Mouse (Mus musculus) C2C12 (cell line): ENCODE results near the gene Muc2. TPM values are rescaled to one million over a fixed set of nuclear protein-coding genes. Genes with fewer than 3 reads are reported as not detected.
"Not testable (repeated sequence)": the region's sequence is repeated elsewhere in the genome, so short reads cannot be mapped to it uniquely, and the experiment has no call there.

Source experiments
- H3K27me3 ChIP-seq: one replicate; pipeline ENCODE4 v1.6.1; 2011; ENCODE audit not compliant: control insufficient read depth, insufficient read depth, insufficient read length
- H3K36me3 ChIP-seq: one replicate; pipeline ENCODE4 v1.6.1; 2011; ENCODE audit not compliant: control insufficient read depth, insufficient read depth
- H3K4me3 ChIP-seq: one replicate; pipeline ENCODE4 v1.5.1; 2011; ENCODE audit warnings: mild to moderate bottlenecking, control low read depth; ENCODE audit not compliant: poor library complexity, insufficient read depth, severe bottlenecking
- H3K79me2 ChIP-seq: one replicate; pipeline ENCODE4 v1.6.1; 2011; ENCODE audit not compliant: control insufficient read depth, insufficient read depth
- H3K79me3 ChIP-seq: one replicate; pipeline ENCODE4 v1.6.1; 2011; ENCODE audit warnings: low read depth, control low read depth
- H3ac ChIP-seq: one replicate; pipeline ENCODE3; 2011; ENCODE audit warnings: low read depth; ENCODE audit not compliant: control insufficient read depth, insufficient read length
- CEBPB ChIP-seq: IDR thresholded peaks from one replicate; pipeline ENCODE4 v1.6.1; 2011; ENCODE audit warnings: low read depth, mild to moderate bottlenecking, control low read depth, moderate library complexity
- CTCF ChIP-seq: IDR thresholded peaks from one replicate; pipeline ENCODE4 v1.5.1; 2011; ENCODE audit not compliant: control insufficient read depth, insufficient read depth, insufficient read length
- FOSL1 ChIP-seq: IDR thresholded peaks from one replicate; pipeline ENCODE4 v1.8.0; 2011; ENCODE audit warnings: mild to moderate bottlenecking, low read length; ENCODE audit not compliant: poor library complexity, insufficient read depth, severe bottlenecking
- MAX ChIP-seq: IDR thresholded peaks from one replicate; pipeline ENCODE4 v1.6.1; 2011; ENCODE audit warnings: mild to moderate bottlenecking, control low read depth
- MYOD1 ChIP-seq: IDR thresholded peaks from one replicate; pipeline ENCODE4 v1.6.1; 2011; ENCODE audit warnings: low read depth; ENCODE audit not compliant: control insufficient read depth, insufficient read length
- MYOG ChIP-seq: IDR thresholded peaks from one replicate; pipeline ENCODE4 v1.6.1; 2011; ENCODE audit not compliant: control insufficient read depth, insufficient read length; ENCODE audit errors: extremely low read depth
- USF1 ChIP-seq: IDR thresholded peaks from one replicate; pipeline ENCODE4 v1.6.1; 2011; ENCODE audit warnings: low read depth, mild to moderate bottlenecking, control low read depth, moderate library complexity
- polyA plus RNA-seq: library from polyadenylated mRNA; unstranded; fragments of >200 nt; fragmentation: generic; extraction: Trizol; gene quantifications from one replicate; pipeline ENCODE4 v1.2.1, GENCODE M21; 2012; ENCODE audit warnings: missing spikeins

Muc2 gene
- polyA plus RNA-seq, 1 experiment = 0.02 TPM

DNA sequence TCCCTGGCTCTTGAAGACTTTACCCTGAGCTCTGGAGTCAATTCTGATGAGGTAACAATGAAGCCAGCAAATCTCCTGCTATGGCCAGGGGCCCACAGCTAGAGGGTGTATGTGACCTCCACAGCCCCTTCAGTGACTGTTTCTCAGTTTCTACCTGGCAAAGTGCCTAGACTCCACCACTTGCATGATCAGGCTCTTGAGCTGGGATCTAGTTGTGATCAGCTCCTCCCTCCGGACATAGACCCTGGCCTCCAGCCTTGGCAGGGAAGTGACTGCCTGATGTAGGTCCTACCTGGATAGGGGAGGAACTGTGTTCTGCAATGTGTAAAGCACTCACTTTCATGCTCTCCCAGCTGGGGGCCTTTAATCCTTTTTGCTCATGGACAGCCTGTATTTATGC is 29.8 kb upstream of the Muc2 start:
- TF ChIP-seq MYOD1 (no peak), USF1 (no peak), FOSL1 (no peak), MYOG (no peak)

DNA sequence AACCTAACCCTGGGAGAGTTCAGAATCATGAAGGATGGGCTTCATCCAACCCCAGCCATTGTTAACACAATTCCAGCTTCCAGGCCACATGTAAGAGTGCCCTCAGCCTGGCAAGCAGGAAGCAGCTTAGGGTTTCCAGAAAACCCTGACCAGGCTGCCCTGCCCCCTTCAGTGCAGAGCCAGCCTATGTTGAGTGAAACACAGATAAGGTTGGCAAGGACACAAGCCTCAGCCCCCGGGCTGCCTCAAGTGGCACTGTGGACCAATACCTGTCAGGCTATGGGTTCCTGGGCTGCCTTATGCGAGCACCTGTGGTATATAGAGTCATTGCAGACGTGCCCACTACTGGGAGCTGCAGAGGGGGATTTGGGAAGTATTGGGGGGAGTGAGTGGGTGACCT is 28.7 kb upstream of the Muc2 start:
- TF ChIP-seq MYOD1 = no peak
- no peak for TF ChIP-seq CEBPB
- TF ChIP-seq USF1 = no peak
- no peak for TF ChIP-seq MYOG
- no peak for TF ChIP-seq MAX
- no peak for TF ChIP-seq FOSL1
- no peak for TF ChIP-seq CTCF
- H3K79me2 ChIP-seq = no peaks in the 10 kb centered on the region
- no peaks in the 10 kb centered on the region for H3K79me3 ChIP-seq
- peaks cover 9% of the 10 kb centered on the region for H3K27me3 ChIP-seq
- no peak overlapping the region for H3ac ChIP-seq
- H3K4me3 ChIP-seq = no peak overlapping the region
- H3K36me3 ChIP-seq = no peaks in the 10 kb centered on the region

More for the DNA sequence above, 29.8 kb upstream of the Muc2 start:
- Histone ChIP-seq H3K79me3 (no peaks in the 10 kb centered on the region), H3K4me3 (no peak overlapping the region), H3K79me2 (no peaks in the 10 kb centered on the region), H3K27me3 (peaks cover 9% of the 10 kb centered on the region), H3K36me3 (no peaks in the 10 kb centered on the region), H3ac (no peak overlapping the region)

DNA sequence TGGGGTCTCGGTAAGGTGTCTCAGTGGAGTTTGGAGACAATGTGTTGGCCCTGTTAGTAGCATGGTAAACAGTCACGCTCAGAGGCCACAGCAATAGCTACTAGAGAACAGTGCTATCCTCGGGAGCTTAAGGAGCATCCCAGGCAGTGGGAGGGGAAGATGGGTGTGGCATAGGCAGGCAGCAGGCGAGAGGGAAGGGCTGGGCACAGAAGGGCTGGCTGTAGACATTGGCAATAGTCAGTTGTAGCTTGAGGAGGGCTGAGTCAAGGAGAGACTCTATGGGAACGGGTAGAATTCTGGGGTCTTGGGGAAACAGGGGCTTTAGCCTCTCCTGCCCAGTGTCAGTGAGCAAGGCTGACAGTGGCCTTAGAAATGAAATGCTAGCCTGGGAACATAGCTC is 27.9 kb upstream of the Muc2 start:
- TF ChIP-seq MYOG = no peak
- TF ChIP-seq MYOD1 = no peak
- TF ChIP-seq MAX = no peak
- TF ChIP-seq USF1 = no peak
- TF ChIP-seq CTCF = no peak
- TF ChIP-seq CEBPB = no peak
- TF ChIP-seq FOSL1 = no peak
- H3K79me2 ChIP-seq = no peaks in the 10 kb centered on the region
- no peak overlapping the region for H3K4me3 ChIP-seq
- H3K27me3 ChIP-seq = peaks cover 9% of the 10 kb centered on the region
- no peak overlapping the region for H3ac ChIP-seq
- no peaks in the 10 kb centered on the region for H3K79me3 ChIP-seq
- no peaks in the 10 kb centered on the region for H3K36me3 ChIP-seq

DNA sequence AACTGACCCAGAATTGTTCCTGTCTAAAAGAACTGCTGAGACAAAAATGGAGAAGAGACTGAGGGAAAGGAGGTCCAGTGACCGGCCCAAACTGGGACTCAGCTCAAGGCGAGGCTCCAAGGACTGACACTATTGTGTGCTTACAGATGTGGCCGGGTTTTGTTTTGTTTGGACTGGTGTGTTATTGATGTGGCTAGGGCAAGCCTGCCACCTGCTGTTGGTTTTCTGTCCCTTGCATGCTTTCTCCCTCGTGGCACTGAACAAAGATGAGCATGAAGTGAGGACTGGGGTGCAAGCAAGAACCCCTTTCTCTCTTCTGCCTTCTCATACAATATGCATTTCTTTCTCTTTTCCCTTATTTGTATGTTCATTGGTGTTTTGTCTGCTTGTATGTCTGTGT is 23.9 kb upstream of the Muc2 start:
- Histone ChIP-seq H3K79me3 (no peaks in the 10 kb centered on the region), H3K36me3 (no peaks in the 10 kb centered on the region), H3K79me2 (no peaks in the 10 kb centered on the region), H3K27me3 (peaks cover 4% of the 10 kb centered on the region), H3ac (no peak overlapping the region), H3K4me3 (no peak overlapping the region)
- TF ChIP-seq CTCF (peak; percentile 64), USF1 (no peak), FOSL1 (no peak), MYOG (no peak), CEBPB (no peak), MAX (peak; percentile 63)

DNA sequence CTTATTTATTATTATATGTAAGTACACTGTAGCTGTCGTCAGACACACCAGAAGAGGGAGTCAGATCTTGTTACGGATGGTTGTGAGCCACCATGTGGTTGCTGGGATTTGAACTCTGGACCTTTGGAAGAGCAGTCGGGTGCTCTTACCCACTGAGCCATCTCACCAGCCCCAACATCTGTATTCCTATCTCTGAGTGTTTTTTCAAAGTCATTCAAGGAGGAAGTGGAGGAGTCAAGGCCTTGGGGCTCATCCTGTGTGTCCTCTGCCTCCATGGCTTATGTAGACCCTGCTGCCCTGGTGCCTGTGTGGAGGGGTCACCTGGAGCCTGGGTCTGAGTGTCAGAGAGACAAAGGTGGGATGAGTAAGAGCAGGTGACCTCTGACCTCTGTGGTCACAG is 21.0 kb upstream of the Muc2 start:
- not testable (repeated sequence) for H3K36me3 ChIP-seq, H3K79me3 ChIP-seq, H3K27me3 ChIP-seq, H3ac ChIP-seq, H3K79me2 ChIP-seq, H3K4me3 ChIP-seq

DNA sequence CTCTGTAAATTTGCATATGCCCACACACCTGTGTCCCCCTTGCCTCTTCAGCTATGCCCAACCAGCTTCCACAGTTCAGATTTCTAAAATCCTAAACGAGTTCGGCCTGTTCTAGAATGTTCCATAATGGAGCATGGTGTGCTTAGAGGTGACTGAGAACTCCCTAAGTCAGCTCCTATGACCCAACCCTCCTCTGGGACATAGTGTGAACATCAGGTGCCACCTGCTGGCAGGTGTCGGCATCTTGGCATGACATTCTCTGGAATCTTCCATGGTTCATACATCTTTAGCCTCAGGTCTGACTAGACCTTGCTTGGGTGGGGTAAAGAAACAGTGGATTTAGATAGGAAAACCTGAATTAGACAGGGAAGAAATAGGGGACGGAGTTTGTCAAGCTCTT is 19.1 kb upstream of the Muc2 start:
- Histone ChIP-seq H3ac (no peak overlapping the region), H3K36me3 (no peaks in the 10 kb centered on the region), H3K27me3 (peaks cover 13% of the 10 kb centered on the region), H3K79me3 (no peaks in the 10 kb centered on the region), H3K79me2 (no peaks in the 10 kb centered on the region), H3K4me3 (no peak overlapping the region)
- TF ChIP-seq CTCF (no peak), CEBPB (no peak), MYOG (no peak), MAX (no peak), USF1 (no peak), FOSL1 (no peak), MYOD1 (no peak)
